Mouse (Mus musculus): ENCODE results near the gene Nans. TPM values are rescaled to one million over a fixed set of nuclear protein-coding genes. Genes with fewer than 3 reads are reported as not detected.

Gene Nans
- total and polyA plus RNA-seq, 2 experiments from 2014 or later = 60.4 to 85.9 TPM

DNA sequence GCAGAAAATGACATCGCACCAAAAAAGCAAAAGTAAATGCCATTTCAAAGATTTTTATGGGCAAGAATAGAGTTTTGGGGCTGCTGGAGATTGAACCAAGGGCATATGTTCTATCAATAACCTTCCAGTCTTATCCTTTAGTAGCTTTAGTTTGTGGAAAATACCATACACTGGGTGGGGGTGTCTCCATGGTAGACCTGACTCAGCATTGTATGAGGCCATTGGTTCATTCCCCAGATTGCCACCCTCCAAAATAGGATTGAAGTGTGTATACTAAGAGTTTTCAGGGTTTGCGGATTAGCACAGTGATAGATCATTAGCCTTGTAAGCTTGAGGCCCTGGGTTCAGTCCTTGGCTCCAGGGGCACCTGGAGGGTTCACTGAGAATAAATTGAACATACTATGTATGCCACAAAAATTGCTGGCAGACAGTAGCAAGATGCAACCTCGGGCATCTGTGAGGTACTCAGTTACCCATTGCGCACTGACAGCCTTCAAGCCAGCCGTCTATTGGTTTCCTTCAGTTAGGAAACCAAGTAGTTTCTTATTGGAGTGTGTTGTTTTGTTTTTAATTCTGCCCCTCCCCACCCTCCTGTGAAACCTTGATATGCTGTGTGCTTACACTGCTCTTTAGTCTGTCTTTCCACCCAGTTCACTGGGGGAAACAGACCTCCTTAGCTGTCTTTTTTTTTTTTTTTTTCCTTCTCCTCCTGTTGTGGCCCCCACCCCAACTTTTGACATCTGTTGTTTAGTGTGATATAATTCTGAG is 34.8 kb upstream of the Nans start:
- Histone ChIP-seq H3K27ac (no peak overlapping the region), H3K36me3 (ENCODE audit: insufficient read depth, low read length) (no peaks in the 10 kb centered on the region), H3K4me3 (ENCODE audit: low read length) (no peak overlapping the region), H3K4me1 (ENCODE audit: insufficient read depth, low read length) (peaks cover 14% of the 10 kb centered on the region), H3K9ac (replicated peaks; ENCODE audit: low read length) (no peak overlapping the region), H3K9me3 (ENCODE audit: low read length) (no peaks in the 10 kb centered on the region), H3K27me3 (ENCODE audit: insufficient read depth, low read length) (no peaks in the 10 kb centered on the region), H3K4me2 (ENCODE audit: low read depth, low read length) (no peak overlapping the region)
- 72% methylated on average over 5 of the region's 5 CpGs for WGBS
- no peak for DNase-seq (ENCODE audit: low spot score)
- no peak for ATAC-seq
- no peak for TF ChIP-seq CTCF (IDR thresholded peaks at IDR 0.05; ENCODE audit: low read depth)

DNA sequence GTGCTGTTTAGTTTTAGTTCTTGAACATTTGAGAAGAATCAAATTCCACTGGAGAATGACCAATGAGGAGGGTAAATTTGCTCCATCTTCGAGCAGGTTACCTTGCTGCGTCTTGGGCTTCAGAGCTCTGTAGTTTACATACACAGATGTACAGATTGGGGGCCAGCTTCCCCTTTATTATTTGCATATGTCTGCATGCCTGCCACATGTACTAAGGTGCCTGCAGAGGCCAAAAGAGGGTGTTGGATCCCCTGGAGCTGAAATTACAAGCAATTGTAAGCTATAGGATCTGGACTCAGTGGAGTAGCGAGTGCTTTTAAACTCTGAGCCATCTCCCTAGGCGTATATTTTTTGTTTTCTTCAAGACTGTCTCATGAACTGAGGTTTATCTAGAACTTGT is 32.3 kb upstream of the Nans start:
- Histone ChIP-seq H3K36me3 (ENCODE audit: insufficient read depth, low read length) (0 out of 2 replicates have a peak, but pooled peaks cover 4% of the 10 kb centered on the region), H3K9ac (replicated peaks; ENCODE audit: low read length) (no peak overlapping the region), H3K4me2 (ENCODE audit: low read depth, low read length) (no peak overlapping the region), H3K9me3 (ENCODE audit: low read length) (no peaks in the 10 kb centered on the region), H3K4me3 (ENCODE audit: low read length) (no peak overlapping the region), H3K27ac (no peak overlapping the region), H3K4me1 (ENCODE audit: insufficient read depth, low read length) (peaks cover 11% of the 10 kb centered on the region), H3K27me3 (ENCODE audit: insufficient read depth, low read length) (no peaks in the 10 kb centered on the region)
- DNase-seq (ENCODE audit: low spot score) (no peak), ATAC-seq (no peak)
- 92% methylated on average over 4 of the region's 4 CpGs for WGBS
- TF ChIP-seq CTCF (IDR thresholded peaks at IDR 0.05; ENCODE audit: low read depth) = no peak

DNA sequence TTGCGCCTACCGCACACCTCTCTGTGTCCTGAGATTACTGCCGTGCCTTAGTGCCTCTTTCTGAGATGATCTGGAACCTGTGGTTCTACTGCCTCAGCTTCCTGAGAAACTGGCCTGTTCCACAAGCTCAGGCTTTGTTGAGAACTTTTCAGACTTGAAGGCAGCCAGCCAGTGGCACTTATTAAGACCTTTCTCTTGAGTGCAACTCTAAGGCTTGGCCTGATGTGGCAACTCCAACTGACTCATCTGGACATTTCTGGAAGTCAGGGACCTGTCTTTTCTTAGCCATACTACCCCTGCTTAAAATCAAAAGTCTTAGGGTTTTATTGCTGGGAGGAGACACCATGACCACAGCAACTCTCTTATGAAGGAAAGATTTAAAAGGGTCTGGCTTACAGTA is 31.9 kb upstream of the Nans start:
- Histone ChIP-seq H3K9ac (replicated peaks; ENCODE audit: low read length) (no peak overlapping the region), H3K4me1 (ENCODE audit: insufficient read depth, low read length) (peaks cover 11% of the 10 kb centered on the region), H3K27ac (no peak overlapping the region), H3K36me3 (ENCODE audit: insufficient read depth, low read length) (0 out of 2 replicates have a peak, but pooled peaks cover 4% of the 10 kb centered on the region), H3K4me3 (ENCODE audit: low read length) (no peak overlapping the region), H3K9me3 (ENCODE audit: low read length) (no peaks in the 10 kb centered on the region), H3K4me2 (ENCODE audit: low read depth, low read length) (no peak overlapping the region), H3K27me3 (ENCODE audit: insufficient read depth, low read length) (no peaks in the 10 kb centered on the region)
- no peak for TF ChIP-seq CTCF (IDR thresholded peaks at IDR 0.05; ENCODE audit: low read depth)
- 96% methylated on average over 3 of the region's 3 CpGs for WGBS
- DNase-seq (ENCODE audit: low spot score) (no peak), ATAC-seq (no peak)

DNA sequence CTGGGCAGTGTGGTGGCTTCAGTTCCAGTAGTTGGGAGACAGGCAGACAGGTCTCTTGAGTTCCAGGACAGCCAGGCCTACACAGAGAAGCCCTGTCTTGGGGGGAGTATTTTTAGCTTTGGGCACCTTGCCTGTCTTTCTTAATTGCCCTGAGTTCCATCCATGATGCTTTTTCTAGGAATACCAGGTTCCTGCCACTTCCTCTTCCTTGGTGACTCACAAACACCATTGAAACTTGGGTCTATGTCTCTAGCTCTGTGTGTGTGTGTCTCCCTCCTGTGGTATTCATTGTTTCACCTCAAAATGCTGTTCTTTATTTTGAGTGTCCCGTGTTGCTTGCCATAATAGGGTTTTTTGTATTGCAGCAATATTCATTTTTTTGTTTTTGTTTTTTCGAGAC is 30.6 kb upstream of the Nans start:
- no peak for DNase-seq (ENCODE audit: low spot score)
- no peaks in the 10 kb centered on the region for H3K27me3 ChIP-seq (ENCODE audit: insufficient read depth, low read length)
- TF ChIP-seq CTCF (IDR thresholded peaks at IDR 0.05; ENCODE audit: low read depth) = no peak
- WGBS = 94% methylated on average over 2 of the region's 2 CpGs
- 0 out of 2 replicates have a peak, but pooled peaks cover 5% of the 10 kb centered on the region for H3K36me3 ChIP-seq (ENCODE audit: insufficient read depth, low read length)
- no peaks in the 10 kb centered on the region for H3K9me3 ChIP-seq (ENCODE audit: low read length)
- no peak overlapping the region for H3K27ac ChIP-seq
- H3K9ac ChIP-seq (replicated peaks; ENCODE audit: low read length) = no peak overlapping the region
- H3K4me3 ChIP-seq (ENCODE audit: low read length) = no peak overlapping the region
- no peak overlapping the region for H3K4me2 ChIP-seq (ENCODE audit: low read depth, low read length)
- H3K4me1 ChIP-seq (ENCODE audit: insufficient read depth, low read length) = peaks cover 3% of the 10 kb centered on the region
- ATAC-seq = no peak

DNA sequence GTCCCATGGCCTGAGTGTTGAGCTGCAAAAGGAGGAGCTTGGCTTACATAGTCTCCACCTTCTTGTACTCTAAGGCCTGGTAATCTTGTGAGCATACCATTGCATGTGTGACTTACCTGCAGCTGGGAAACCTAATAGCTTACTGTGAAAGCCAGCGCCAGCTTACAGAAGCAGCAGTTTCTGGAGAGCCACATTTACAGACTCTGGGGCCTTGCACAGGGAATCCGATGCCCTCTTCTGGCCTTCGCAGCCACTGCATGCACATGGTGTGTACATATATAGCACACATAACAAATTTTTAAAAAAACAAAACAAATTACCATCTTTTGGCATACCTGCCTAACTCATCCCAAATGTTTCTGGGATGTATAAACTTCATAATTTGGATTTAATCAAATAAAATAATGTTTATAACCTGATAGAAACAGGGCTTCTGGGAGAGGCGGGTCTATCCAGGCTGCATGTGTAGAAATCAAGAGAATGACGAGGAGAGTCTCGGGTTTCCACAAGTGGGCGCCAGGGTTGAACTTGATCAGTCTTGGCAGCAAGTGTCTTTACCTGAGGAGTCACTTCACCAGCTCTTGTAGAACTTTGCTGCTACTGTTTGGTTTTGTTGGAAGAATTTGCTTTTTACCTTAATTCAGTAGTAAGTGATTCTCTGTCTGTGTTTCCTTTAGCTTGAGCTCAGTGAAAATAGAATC is 25.8 kb upstream of the Nans start:
- ATAC-seq (peak; percentile 55; the same call in 1 of the 2 replicates), DNase-seq (ENCODE audit: low spot score) (peak; percentile 48)
- no peak overlapping the region for H3K4me3 ChIP-seq (ENCODE audit: low read length)
- H3K4me2 ChIP-seq (ENCODE audit: low read depth, low read length) = no peak overlapping the region
- H3K9ac ChIP-seq (replicated peaks; ENCODE audit: low read length) = no peak overlapping the region
- peak; percentile 64 for TF ChIP-seq CTCF (IDR thresholded peaks at IDR 0.05; ENCODE audit: low read depth)
- 87% methylated on average over 7 of the region's 7 CpGs for WGBS
- no peaks in the 10 kb centered on the region for H3K9me3 ChIP-seq (ENCODE audit: low read length)
- H3K4me1 ChIP-seq (ENCODE audit: insufficient read depth, low read length) = no peaks in the 10 kb centered on the region
- no peak overlapping the region for H3K27ac ChIP-seq
- H3K36me3 ChIP-seq (ENCODE audit: insufficient read depth, low read length) = peaks cover 34% of the 10 kb centered on the region; the same call in 1 of the 2 replicates
- H3K27me3 ChIP-seq (ENCODE audit: insufficient read depth, low read length) = no peaks in the 10 kb centered on the region

DNA sequence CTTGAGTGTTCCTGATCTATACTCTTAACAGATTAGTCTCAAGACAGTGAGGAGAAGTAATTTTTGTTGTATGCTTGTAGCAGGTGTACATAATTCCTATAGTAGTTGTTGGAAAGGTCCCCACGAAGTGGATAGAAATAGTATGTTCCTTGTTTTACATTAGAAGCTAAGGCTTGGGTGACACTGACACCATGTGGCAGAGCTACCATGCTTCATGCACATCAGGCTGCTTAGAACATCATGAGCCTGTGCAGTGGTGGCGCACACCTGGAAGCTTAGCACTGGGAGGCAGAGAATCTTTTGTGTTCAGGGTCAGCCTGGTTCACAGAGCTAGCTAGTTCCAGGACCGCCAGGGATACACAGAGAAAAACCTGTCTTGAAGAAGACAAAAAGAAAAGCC is 23.3 kb upstream of the Nans start:
- ATAC-seq (peak; percentile 63; the same call in 1 of the 2 replicates), DNase-seq (ENCODE audit: low spot score) (peak; percentile 49)
- H3K9ac ChIP-seq (replicated peaks; ENCODE audit: low read length) = no peak overlapping the region
- no peaks in the 10 kb centered on the region for H3K9me3 ChIP-seq (ENCODE audit: low read length)
- H3K36me3 ChIP-seq (ENCODE audit: insufficient read depth, low read length) = peaks cover 42% of the 10 kb centered on the region; the same call in 1 of the 2 replicates
- peak; percentile 62 for TF ChIP-seq CTCF (IDR thresholded peaks at IDR 0.05; ENCODE audit: low read depth)
- 77% methylated on average over 3 of the region's 3 CpGs for WGBS
- H3K4me2 ChIP-seq (ENCODE audit: low read depth, low read length) = no peak overlapping the region
- H3K4me3 ChIP-seq (ENCODE audit: low read length) = no peak overlapping the region
- H3K27me3 ChIP-seq (ENCODE audit: insufficient read depth, low read length) = no peaks in the 10 kb centered on the region
- H3K27ac ChIP-seq = no peak overlapping the region
- H3K4me1 ChIP-seq (ENCODE audit: insufficient read depth, low read length) = no peaks in the 10 kb centered on the region
